Comparison of ENCODE assay signal across 10 mouse cellular contexts in genomic region chr1:180482840-180483398, GRCm38 (mm10). TPM values are rescaled to one million over a fixed set of nuclear protein-coding genes. Genes with fewer than 3 reads are reported as not detected.
DNase-seq lines count a peak whose midpoint lies in the region; ATAC-seq lines count a peak whose summit lies in the region.
"Had no signal": no experiment of that assay in that cellular context is flagged by ENCODE, and none has a peak within 500 bp of the region (broad histone marks: within the 10 kb centered on the region; RNA-seq: fewer than 3 reads in every experiment).

No protein-coding gene starts in this region.

- peak overlapping the region; percentile 52 for H3K4me3 ChIP-seq in heart, embryonic 13.5 days
- peak overlapping the region; percentile 50 for H3K4me3 ChIP-seq in hindbrain, embryonic 12.5 days
- peak overlapping the region; percentile 51 for H3K4me3 ChIP-seq in midbrain, embryonic 12.5 days
- H3K4me3 ChIP-seq: erythroblast, embryonic 14.5 days had no signal

- H3K9ac ChIP-seq in heart, embryonic 13.5 days: peak overlapping the region; percentile 56
- peak overlapping the region; percentile 64 for H3K9ac ChIP-seq in hindbrain, embryonic 12.5 days
- peak overlapping the region; percentile 21 for H3K9ac ChIP-seq in midbrain, embryonic 12.5 days (replicated peaks)

- DNase-seq in heart, adult 18-20 months: no peak
- peak; percentile 14 for DNase-seq in R1 (ENCODE audit: low read depth, low spot score)
- DNase-seq in T-cell, adult 2 months (ENCODE audit: low spot score): no peak
- DNase-seq in cerebellum, adult 9-11 months: no peak
- no peak for DNase-seq in kidney, postnatal 10 days

- no peak overlapping the region for H3K27ac ChIP-seq in heart, embryonic 13.5 days (replicated peaks)
- no peak overlapping the region for H3K27ac ChIP-seq in hindbrain, embryonic 12.5 days
- no peak overlapping the region for H3K27ac ChIP-seq in midbrain, embryonic 12.5 days (replicated peaks)

- peak overlapping the region; percentile 76 for H3K4me2 ChIP-seq in heart, embryonic 13.5 days
- H3K4me2 ChIP-seq in hindbrain, embryonic 12.5 days (replicated peaks): peak overlapping the region; percentile 90
- H3K4me2 ChIP-seq in midbrain, embryonic 12.5 days (replicated peaks): peak overlapping the region; percentile 83

- H3K4me1 ChIP-seq in heart, embryonic 13.5 days: peaks cover 26% of the 10 kb centered on the region
- H3K4me1 ChIP-seq in hindbrain, embryonic 12.5 days: peaks cover 28% of the 10 kb centered on the region
- H3K4me1 ChIP-seq in midbrain, embryonic 12.5 days: peaks cover 25% of the 10 kb centered on the region

- no peak for ATAC-seq in heart, embryonic 13.5 days (ENCODE audit: extremely low read depth, insufficient number of reproducible peaks, low FRiP score, low TSS enrichment)
- ATAC-seq in hindbrain, embryonic 12.5 days (ENCODE audit: low FRiP score): no peak
- peak; percentile 44; the same call in 1 of the 2 replicates for ATAC-seq in midbrain, embryonic 12.5 days (ENCODE audit: low FRiP score, low read depth)

- no peaks in the 10 kb centered on the region for H3K36me3 ChIP-seq in heart, embryonic 13.5 days
- H3K36me3 ChIP-seq in hindbrain, embryonic 12.5 days: no peaks in the 10 kb centered on the region
- H3K36me3 ChIP-seq in midbrain, embryonic 12.5 days: no peaks in the 10 kb centered on the region
- H3K36me3 ChIP-seq: G1E had no signal

- H3K9me3 ChIP-seq in heart, embryonic 13.5 days: no peaks in the 10 kb centered on the region
- no peaks in the 10 kb centered on the region for H3K9me3 ChIP-seq in hindbrain, embryonic 12.5 days (replicated peaks)
- no peaks in the 10 kb centered on the region for H3K9me3 ChIP-seq in midbrain, embryonic 12.5 days
- H3K9me3 ChIP-seq: G1E had no signal

- peaks cover 99% of the 10 kb centered on the region for H3K27me3 ChIP-seq in heart, embryonic 13.5 days (replicated peaks)
- peaks cover 37% of the 10 kb centered on the region for H3K27me3 ChIP-seq in hindbrain, embryonic 12.5 days
- H3K27me3 ChIP-seq in midbrain, embryonic 12.5 days: peaks cover 47% of the 10 kb centered on the region

- 4% methylated on average over 38 of the region's 39 CpGs for WGBS in heart, embryonic 13.5 days
- 5% methylated on average over 34 of the region's 39 CpGs for WGBS in hindbrain, embryonic 12.5 days
- 2% methylated on average over 39 of the region's 39 CpGs for WGBS in midbrain, embryonic 12.5 days

RNA-seq across cellular contexts. Expression of gene Stum, which starts 0.4 kb away (rescaled TPM):
- polyA plus RNA-seq in heart, embryonic 13.5 days (2015; fragmentation: Nextera tagmentation; extraction: Ambion mirVana): 0.43 and 0.44 TPM in 2 replicates
- total RNA-seq in heart, adult 18-20 months (2021): 1 to 10 TPM; 2.6 to 3.1 TPM
- 1.3 and 1.7 TPM in 2 replicates for polyA plus RNA-seq in hindbrain, embryonic 12.5 days (2016; fragmentation: Nextera tagmentation; extraction: Ambion mirVana)
- 0.46 and 0.97 TPM in 2 replicates for polyA plus RNA-seq in midbrain, embryonic 12.5 days (2016; fragmentation: Nextera tagmentation; extraction: Ambion mirVana)
- polyA plus RNA-seq: erythroblast, embryonic 14.5 days; G1E had no signal
